Mouse (Mus musculus) urinary bladder, postnatal 25 days (tissue): ENCODE results near the gene Pcolce.

Experiments
- DNase-seq: peaks from one replicate; pipeline ENCODE4 v3.0.0; 2022; ENCODE audit warnings: low spot score

Pcolce gene

DNA sequence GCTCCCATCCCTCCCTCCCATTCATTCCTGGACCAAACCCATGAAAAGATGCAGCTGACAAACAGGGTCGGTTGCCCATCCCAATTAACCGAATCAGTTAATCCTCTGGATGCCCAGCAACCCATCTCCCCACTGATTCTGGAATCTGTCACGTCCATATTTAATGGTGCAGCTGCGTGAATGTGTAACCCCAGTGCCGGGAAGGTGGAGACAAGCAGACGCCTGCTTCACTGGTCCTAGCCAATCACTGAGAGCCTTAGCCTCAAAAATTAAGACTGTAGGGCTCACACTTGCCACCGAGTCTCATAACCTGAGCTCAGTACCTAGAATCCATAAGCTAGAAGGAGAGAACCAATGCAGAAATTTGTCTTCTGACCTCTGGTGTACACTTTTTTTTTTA is 17.7 kb downstream of the Pcolce start:
- DNase-seq = no peak

DNA sequence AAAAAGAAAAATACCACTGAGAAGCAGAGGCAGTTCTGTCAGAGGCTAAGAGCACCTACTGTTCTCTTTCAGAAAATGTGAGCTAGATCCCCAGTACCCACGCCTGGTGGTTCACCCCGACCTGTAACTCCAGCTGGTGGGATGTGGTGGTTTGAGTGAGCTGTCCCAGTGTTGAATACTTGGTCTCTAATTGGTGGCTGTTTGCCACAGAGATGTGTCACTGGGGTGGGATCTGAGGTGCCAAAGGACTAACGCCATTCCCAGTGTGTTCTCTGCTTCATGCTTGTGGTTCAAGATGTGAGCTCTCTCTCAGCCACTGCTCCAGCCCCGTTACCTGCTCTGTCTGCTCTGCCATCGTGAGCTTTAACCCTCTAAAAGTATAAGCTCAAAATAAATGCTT is 23.1 kb downstream of the Pcolce start:
- DNase-seq = no peak

GRCm38 (mm10) chr5:137584976-137585375 is 28.6 kb downstream of the Pcolce start:
- peak; percentile 70 for DNase-seq

DNA sequence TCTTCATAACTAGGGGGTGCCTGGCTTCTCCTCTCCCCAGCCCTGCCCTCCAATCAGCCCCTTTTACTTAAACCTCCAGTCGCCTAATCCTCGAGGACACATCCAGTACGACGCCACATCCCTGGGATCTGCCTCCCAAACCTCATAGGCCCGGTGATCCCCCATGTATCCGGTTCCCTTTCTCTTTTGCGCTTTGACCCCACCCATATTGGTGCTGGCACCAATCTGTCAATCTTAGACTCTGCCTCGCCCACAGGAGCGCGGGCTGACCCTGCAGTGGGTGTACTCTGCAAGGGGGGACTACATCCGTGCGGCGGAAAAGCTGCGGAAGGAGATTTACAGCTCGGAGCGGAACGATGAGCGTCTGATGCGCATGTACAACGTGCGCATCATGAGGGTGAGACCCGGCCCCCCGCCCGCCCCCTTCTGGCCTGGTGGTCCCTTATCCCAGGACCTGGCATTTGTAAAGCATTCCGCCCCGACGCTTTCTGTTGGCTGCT is 29.9 kb downstream of the Pcolce start:
- no peak for DNase-seq

DNA sequence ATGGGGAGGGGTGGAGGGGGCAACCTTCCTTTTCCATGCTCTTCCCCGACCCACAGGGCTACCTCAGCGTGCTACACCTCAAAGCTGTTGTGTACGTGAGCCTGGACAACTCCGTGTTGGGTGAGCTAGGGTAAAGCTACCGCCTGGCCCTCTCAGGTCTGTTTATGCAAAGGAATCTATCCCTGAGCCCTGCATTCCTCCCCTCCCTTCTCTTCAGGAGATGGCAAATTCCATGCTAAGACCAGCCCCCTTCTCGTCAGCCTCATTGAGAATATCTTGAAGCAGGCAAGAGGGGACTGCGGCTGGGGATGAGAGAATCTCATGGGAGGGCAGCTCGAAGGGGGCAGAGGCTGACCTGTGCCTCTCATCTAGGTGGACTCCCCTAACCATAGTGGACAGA is 30.9 kb downstream of the Pcolce start:
- DNase-seq = no peak

GRCm38 (mm10) chr5:137580246-137580645 is 33.3 kb downstream of the Pcolce start:
- DNase-seq = no peak

- peak; percentile 36 for DNase-seq
Measured at GRCm38 (mm10) chr5:137574470-137574901, 39.1 kb downstream of the Pcolce start.

- no peak for DNase-seq
Measured at GRCm38 (mm10) chr5:137570691-137571586, 42.6 kb downstream of the Pcolce start.

DNA sequence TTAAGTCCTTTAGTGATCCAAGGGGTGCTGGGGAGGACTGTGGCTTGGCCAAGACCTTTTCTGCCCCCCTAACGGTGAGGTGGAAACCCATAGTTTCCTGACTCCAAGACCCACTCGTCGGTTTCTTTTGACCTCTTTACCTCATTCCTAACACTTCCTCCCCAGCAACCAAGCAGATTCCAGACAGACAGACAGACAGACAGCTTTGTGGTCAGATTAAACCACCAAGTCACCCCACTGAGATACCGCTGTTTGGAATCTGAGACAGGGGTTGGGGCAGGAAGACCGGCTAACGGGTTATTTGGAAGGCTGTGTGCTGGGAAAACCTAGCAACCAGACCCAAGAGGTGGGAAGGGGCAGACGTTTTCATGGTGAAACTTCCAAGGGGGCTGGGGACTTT is 43.4 kb downstream of the Pcolce start:
- DNase-seq = no peak

- DNase-seq = peak; percentile 33
Measured at GRCm38 (mm10) chr5:137569665-137570064, 43.9 kb downstream of the Pcolce start, which contains the start of gene Tfr2. TSS of gene Tfr2 (plus strand) at chr5:137569840.

DNA sequence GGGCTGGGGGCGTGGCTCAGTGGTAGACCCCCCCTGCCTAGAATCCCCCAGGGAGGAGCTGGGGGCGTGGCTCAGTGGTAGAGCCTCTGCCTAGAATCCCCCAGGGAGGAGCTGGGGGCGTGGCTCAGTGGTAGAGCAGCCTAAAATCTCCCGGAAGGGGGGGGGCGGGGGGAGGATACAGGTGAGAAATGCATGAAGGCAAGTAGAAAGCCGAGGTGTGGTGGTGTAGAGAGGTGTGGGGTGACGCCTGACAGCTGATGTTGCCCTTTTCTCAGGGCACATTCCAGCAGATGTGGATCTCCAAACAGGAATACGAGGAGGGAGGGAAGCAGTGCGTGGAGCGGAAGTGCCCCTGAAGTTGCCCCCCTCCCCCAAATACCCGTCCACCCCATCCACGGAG is 44.6 kb downstream of the Pcolce start:
- no peak for DNase-seq

DNA sequence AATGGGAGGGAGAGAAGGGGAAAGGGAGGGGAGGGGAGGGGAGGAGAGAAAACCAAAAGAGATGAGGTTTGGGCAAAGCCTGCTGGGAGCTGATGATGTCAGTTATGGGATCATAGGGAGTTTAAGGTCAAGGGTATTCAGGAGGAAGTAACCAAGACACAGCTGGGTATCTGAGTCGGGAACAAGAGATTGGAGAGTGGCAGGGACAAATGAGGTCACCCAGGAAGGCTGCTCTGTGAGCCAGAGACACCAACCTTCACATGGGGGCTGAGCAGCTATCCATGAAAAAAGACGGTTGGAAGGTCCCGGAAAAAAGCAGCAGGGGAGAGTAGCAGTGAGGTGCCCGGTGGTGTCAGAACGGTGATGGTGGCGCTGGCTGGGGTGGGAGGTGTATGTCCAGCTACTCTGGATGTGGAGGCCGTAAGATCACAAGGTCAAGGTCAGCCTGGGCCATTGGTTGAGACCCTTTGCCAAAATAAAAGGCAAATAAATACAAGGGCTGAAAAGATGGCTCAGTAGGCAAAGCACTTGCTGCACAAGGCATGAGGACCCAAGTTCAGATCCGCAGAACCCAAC is 45.3 kb downstream of the Pcolce start:
- DNase-seq = no peak

GRCm38 (mm10) chr5:137566416-137566815 is 47.2 kb downstream of the Pcolce start:
- DNase-seq = no peak

GRCm38 (mm10) chr5:137565744-137566143 is 47.8 kb downstream of the Pcolce start:
- DNase-seq = no peak

GRCm38 (mm10) chr5:137562965-137563364 is 50.6 kb downstream of the Pcolce start:
- DNase-seq = no peak

GRCm38 (mm10) chr5:137561556-137561955 is 52.0 kb downstream of the Pcolce start:
- no peak for DNase-seq
